Mouse (Mus musculus): ENCODE data around the gene Klrb1b. TPM values are rescaled to one million over a fixed set of nuclear protein-coding genes. Genes with fewer than 3 reads are reported as not detected.
"Not testable (repeated sequence)": the region's sequence is repeated elsewhere in the genome, so short reads cannot be mapped to it uniquely, and the experiment has no call there.

Gene Klrb1b
- total RNA-seq, 2 experiments from 2014 or later, result not detected

GRCm38 (mm10) chr6:128766486-128767254 lies 59.5 kb downstream of the Klrb1b start:
- not testable (repeated sequence) for H3K4me3 ChIP-seq, H3K27ac ChIP-seq
- DNase-seq (ENCODE audit: extremely low spot score in 1 of 2, low spot score in 2 of 2), result peak in 1 of 2 experiments; percentile 16
- intact Hi-C loops (cut with DNase I), result loop anchor here (1.0 kb wide), 1 partner anchor 39 kb away; no protein-coding TSS in a partner anchor
- TF ChIP-seq CTCF (IDR thresholded peaks at IDR 0.05), result peak; percentile 49

- H3K4me3 ChIP-seq, result no peak overlapping the region
- TF ChIP-seq CTCF (IDR thresholded peaks at IDR 0.05), result no peak
- DNase-seq (ENCODE audit: extremely low spot score in 1 of 2, low spot score in 2 of 2), result no peak
- intact Hi-C loops (cut with DNase I), result no loop called here
- no peak overlapping the region for H3K27ac ChIP-seq
Measured at GRCm38 (mm10) chr6:128765211-128765610, 60.9 kb downstream of the Klrb1b start.

- TF ChIP-seq CTCF (IDR thresholded peaks at IDR 0.05), result no peak
- peak overlapping the region; percentile 33 for H3K4me3 ChIP-seq
- DNase-seq (ENCODE audit: extremely low spot score in 1 of 2, low spot score in 2 of 2), result no peak
- intact Hi-C loops (cut with DNase I), result loop anchor here (1.0 to 5.0 kb wide), 3 partner anchors 38 to 768 kb away; partner anchors contain the start of gene Gabarapl1
- H3K27ac ChIP-seq, result peak overlapping the region; percentile 50
Measured at GRCm38 (mm10) chr6:128764598-128764997, 61.5 kb downstream of the Klrb1b start.

GRCm38 (mm10) chr6:128763736-128764523 lies 62.2 kb downstream of the Klrb1b start:
- H3K4me3 ChIP-seq, result peak overlapping the region; percentile 55
- TF ChIP-seq CTCF (IDR thresholded peaks at IDR 0.05), result peak; percentile 84
- intact Hi-C loops (cut with DNase I), result loop anchor here (1.0 to 5.0 kb wide), 3 partner anchors 38 to 768 kb away; partner anchors contain the start of gene Gabarapl1
- H3K27ac ChIP-seq, result peak overlapping the region; percentile 50
- DNase-seq (ENCODE audit: extremely low spot score in 1 of 2, low spot score in 2 of 2), result peak; percentile 93 to 95

Other genes with a start within 250 kb of the Klrb1b start
- gene A2ml1, start 244.7 kb downstream of the Klrb1b start, total RNA-seq (2021), result 10 to 100 TPM; 13.7 to 14.6 TPM
- not detected for gene Klrb1a, start 202.8 kb downstream of the Klrb1b start, total RNA-seq (2021)
- gene Clec2h, start 163.9 kb downstream of the Klrb1b start, total RNA-seq (2021), result under 1 TPM in 1 of 2 experiments, not detected in 1; 0.42 TPM
- gene Klrb1, start 103.3 kb downstream of the Klrb1b start, total RNA-seq (2021), result not detected
- gene Klrb1c, start 37.1 kb downstream of the Klrb1b start, total RNA-seq (2021), result not detected
- not detected for gene Gm44511, start within 50 bp of the Klrb1b start, total RNA-seq (2021)
- not detected for gene Clec2i, start 61.3 kb upstream of the Klrb1b start, total RNA-seq (2021)
- gene BC035044, start 64.8 kb upstream of the Klrb1b start, total RNA-seq (2021), result 1 to 10 TPM in 1 of 2 experiments, under 1 TPM in 1; 0.94 to 1.5 TPM
- gene Clec2g, start 108.0 kb upstream of the Klrb1b start, total RNA-seq (2021), result under 1 TPM in 1 of 2 experiments, not detected in 1; 0.52 TPM
- gene Klrb1f, start 219.6 kb upstream of the Klrb1b start, total RNA-seq (2021), result not detected

Measured in left cerebral cortex, adult 2 months (tissue).